Mouse (Mus musculus): ENCODE measurements around the gene A930017K11Rik.

The A930017K11Rik gene

GRCm38 (mm10) chr17:25958771-25959494 is 6.6 kb upstream of the A930017K11Rik start:
- no peak for DNase-seq

GRCm38 (mm10) chr17:25957586-25958051 is 5.3 kb upstream of the A930017K11Rik start:
- DNase-seq: no peak

GRCm38 (mm10) chr17:25956631-25957030 is 4.3 kb upstream of the A930017K11Rik start:
- no peak for DNase-seq

GRCm38 (mm10) chr17:25956201-25956600 is 3.8 kb upstream of the A930017K11Rik start:
- no peak for DNase-seq

- no peak for DNase-seq
Measured at GRCm38 (mm10) chr17:25955736-25956135, 3.4 kb upstream of the A930017K11Rik start.

- no peak for DNase-seq
Measured at GRCm38 (mm10) chr17:25954671-25955070, 2.3 kb upstream of the A930017K11Rik start.

GRCm38 (mm10) chr17:25953161-25953560 is 796 bp upstream of the A930017K11Rik start:
- no peak for DNase-seq

- peak; percentile 41 for DNase-seq
Measured at GRCm38 (mm10) chr17:25951225-25951802, 1.1 kb downstream of the A930017K11Rik start.

- no peak for DNase-seq
Measured at GRCm38 (mm10) chr17:25950706-25951105, 1.7 kb downstream of the A930017K11Rik start.

GRCm38 (mm10) chr17:25949981-25950380 is 2.4 kb downstream of the A930017K11Rik start:
- DNase-seq: no peak

- no peak for DNase-seq
Measured at GRCm38 (mm10) chr17:25948051-25948450, 4.3 kb downstream of the A930017K11Rik start.

- DNase-seq: no peak
Measured at GRCm38 (mm10) chr17:25947576-25947975, 4.8 kb downstream of the A930017K11Rik start.

GRCm38 (mm10) chr17:25946891-25947290 is 5.5 kb downstream of the A930017K11Rik start:
- DNase-seq: no peak

- DNase-seq: no peak
Measured at GRCm38 (mm10) chr17:25946349-25946748, 6.0 kb downstream of the A930017K11Rik start.

GRCm38 (mm10) chr17:25945517-25946155 is 6.7 kb downstream of the A930017K11Rik start:
- no peak for DNase-seq

GRCm38 (mm10) chr17:25944366-25945163 is 7.8 kb downstream of the A930017K11Rik start, which contains the start of the genes Pigq and Nhlrc4:
Gene Pigq (minus strand): TSS chr17:25944936.
Gene Nhlrc4 (minus strand): TSS chr17:25944961.
- DNase-seq: no peak

- DNase-seq: no peak
Measured at GRCm38 (mm10) chr17:25943769-25944168, 8.6 kb downstream of the A930017K11Rik start.

- no peak for DNase-seq
Measured at GRCm38 (mm10) chr17:25943221-25943620, 9.1 kb downstream of the A930017K11Rik start.

GRCm38 (mm10) chr17:25942597-25943151 is 9.7 kb downstream of the A930017K11Rik start:
- DNase-seq: no peak

- DNase-seq: no peak
Measured at GRCm38 (mm10) chr17:25941511-25942241, 10.7 kb downstream of the A930017K11Rik start.

- DNase-seq: no peak
Measured at GRCm38 (mm10) chr17:25934526-25934925, 17.8 kb downstream of the A930017K11Rik start.

- peak; percentile 89 for DNase-seq
Measured at GRCm38 (mm10) chr17:25925348-25925747, 27.0 kb downstream of the A930017K11Rik start.

All from layer of hippocampus, adult 9-11 months (tissue).